Mouse (Mus musculus) limb, embryonic 14.5 days (tissue): ENCODE results near the gene Cacna1f. TPM values are rescaled to one million over a fixed set of nuclear protein-coding genes. Genes with fewer than 3 reads are reported as not detected.

Experiments used
- ATAC-seq: fragments of 200-750 bp; cut with Nextera tagmentation; 2 replicates; pipeline ENCODE4 v1.8.0; 2017; ENCODE audit warnings: low read depth, moderate number of reproducible peaks, moderate TSS enrichment; ENCODE audit not compliant: low FRiP score
- DNase-seq: peaks from one replicate; pipeline ENCODE4 v3.0.0-alpha.2; 2015; ENCODE audit warnings: low spot score
- H3K27ac ChIP-seq: fragments of 300-500 bp; sonication (generic); replicated peaks from 2 replicates; pipeline ENCODE4 v1.5.1; 2014; ENCODE audit warnings: low read depth, mild to moderate bottlenecking, low read length, moderate library complexity, mixed read lengths
- H3K27me3 ChIP-seq: fragments of 300-500 bp; sonication (generic); 2 replicates; pipeline ENCODE4 v1.6.1; 2014; ENCODE audit warnings: low read length, mixed read lengths; ENCODE audit not compliant: control insufficient read depth, insufficient read depth
- H3K36me3 ChIP-seq: fragments of 300-500 bp; sonication (generic); 2 replicates; pipeline ENCODE4 v1.6.1; 2014; ENCODE audit warnings: mild to moderate bottlenecking, low read length, moderate library complexity, mixed read lengths; ENCODE audit not compliant: control insufficient read depth, insufficient read depth
- H3K4me1 ChIP-seq: fragments of 300-500 bp; sonication (generic); 2 replicates; pipeline ENCODE4 v1.6.1; 2014; ENCODE audit warnings: antibody characterized with exemption, low read length, mixed read lengths; ENCODE audit not compliant: control insufficient read depth, insufficient read depth
- H3K4me2 ChIP-seq: fragments of 300-500 bp; sonication (generic); replicated peaks from 2 replicates; pipeline ENCODE4 v1.6.1; 2014; ENCODE audit warnings: low read depth, mild to moderate bottlenecking, low read length, moderate library complexity; ENCODE audit not compliant: severe bottlenecking
- H3K4me3 ChIP-seq: fragments of 300-500 bp; sonication (generic); replicated peaks from 2 replicates; pipeline ENCODE4 v1.5.1; 2014; ENCODE audit warnings: low read length
- H3K9ac ChIP-seq: fragments of 300-500 bp; sonication (generic); 2 replicates; pipeline ENCODE4 v1.6.1; 2014; ENCODE audit warnings: mild to moderate bottlenecking, low read depth, low read length, moderate library complexity; ENCODE audit not compliant: severe bottlenecking
- H3K9me3 ChIP-seq: fragments of 300-500 bp; sonication (generic); 2 replicates; pipeline ENCODE4 v1.6.1; 2016; ENCODE audit warnings: low read length; ENCODE audit not compliant: control insufficient read depth
- POLR2A ChIP-seq: fragments of 200-500 bp; IDR thresholded peaks from 2 replicates; pipeline ENCODE4 v1.8.0; 2012; ENCODE audit warnings: inconsistent platforms, mild to moderate bottlenecking, moderate library complexity, borderline replicate concordance; ENCODE audit not compliant: insufficient read depth, insufficient read length; ENCODE audit errors: extremely low read depth
- WGBS: fragments of 180-500 bp; shearing (Covaris S2); extraction: QIAGEN DNeasy Blood & Tissue Kit; methylation state at CpG from one replicate; pipeline ENCODE4 v1.1.7; 2014; 5-methylcytosine and 5-hydroxymethylcytosine counted together
- polyA plus RNA-seq, 2 experiments: library from polyadenylated mRNA; depleted of rRNA in 1 of 2; stranded (reverse) in 1 of 2; unstranded in 1 of 2; fragments of >200 nt; fragmentation: Nextera tagmentation in 1 of 2; extraction: Ambion mirVana in 1 of 2; gene quantifications; 2 replicates each; pipeline versions ENCODE4 v1.2.1 to v1.2.3; 2012 to 2014

Cacna1f gene
- polyA plus RNA-seq, 2 experiments, result 0.04 TPM

DNA sequence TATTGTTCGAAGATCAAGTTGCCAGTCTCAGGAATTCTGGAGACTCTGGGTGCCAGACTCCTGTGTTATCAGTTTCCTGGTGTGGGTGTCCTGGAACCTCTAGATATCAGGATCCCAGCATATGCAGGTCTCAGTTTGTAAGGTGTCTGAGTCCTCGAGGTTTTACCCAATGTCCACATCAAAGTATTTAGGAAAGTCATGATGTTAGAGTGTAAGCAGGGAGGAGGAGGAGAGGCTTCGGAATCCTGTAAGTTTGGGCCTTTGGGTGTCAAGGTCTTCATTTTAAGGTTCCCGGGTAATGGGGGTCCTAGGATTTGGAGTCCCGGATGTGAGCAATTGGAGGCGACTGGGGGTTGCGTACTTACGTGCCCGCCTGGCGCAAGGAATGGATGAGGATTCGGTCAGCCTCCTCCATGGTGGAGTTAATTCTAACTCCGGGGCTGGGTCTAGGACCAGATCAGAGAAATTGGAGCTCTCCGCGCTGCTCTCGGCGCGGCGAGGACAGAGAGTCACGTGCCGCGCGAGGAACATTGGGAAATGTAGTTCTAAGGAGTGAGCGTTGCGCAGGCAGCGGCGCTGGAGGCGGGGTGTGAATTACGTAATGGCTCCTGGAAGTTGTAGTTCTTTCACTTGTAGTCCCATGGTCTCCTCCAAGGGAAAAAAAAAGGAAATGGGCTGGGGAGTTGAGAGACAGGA is 1.9 kb upstream of the Cacna1f start, which contains the start of gene Ccdc22:
Ccdc22 (minus strand) TSS at position 639 of the 696 bp plus-strand sequence.
- WGBS, result 20% methylated on average over 28 of the region's 28 CpGs
- ATAC-seq (peak; percentile 94), DNase-seq (peak; percentile 92)
- Histone ChIP-seq H3K27me3 (no peaks in the 10 kb centered on the region), H3K27ac (no peak within 1 kb of the TSS), H3K9me3 (no peaks in the 10 kb centered on the region), H3K4me1 (no peaks in the 10 kb centered on the region), H3K36me3 (no peaks in the 10 kb centered on the region), H3K4me3 (peak within 1 kb of the TSS; percentile 46), H3K4me2 (peak within 1 kb of the TSS; percentile 53), H3K9ac (peak within 1 kb of the TSS; percentile 55)
- TF ChIP-seq POLR2A, result no peak

DNA sequence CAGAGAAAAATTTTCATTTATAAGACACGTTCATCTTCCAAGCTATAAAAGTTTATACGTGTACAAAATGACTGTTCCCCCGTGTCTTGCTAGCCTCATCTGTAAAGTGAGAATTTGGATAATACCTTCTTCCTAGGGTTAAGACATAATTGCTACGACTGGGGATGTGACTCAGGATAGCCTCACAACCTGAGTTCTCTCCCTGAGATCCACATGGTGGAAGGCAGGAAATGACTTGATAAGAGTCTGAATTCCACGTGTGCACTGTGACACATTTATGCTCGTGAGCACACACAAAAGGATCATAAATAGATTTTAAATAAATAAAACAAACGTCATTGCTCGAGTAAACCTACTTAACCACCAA is 1.3 kb upstream of the Cacna1f start:
- H3K4me3 ChIP-seq, result peak overlapping the region; percentile 46; the same call in 1 of the 2 replicates
- TF ChIP-seq POLR2A, result no peak
- no peaks in the 10 kb centered on the region for H3K36me3 ChIP-seq
- H3K9ac ChIP-seq, result no peak overlapping the region
- DNase-seq, result no peak
- no peaks in the 10 kb centered on the region for H3K27me3 ChIP-seq
- no peaks in the 10 kb centered on the region for H3K4me1 ChIP-seq
- H3K9me3 ChIP-seq, result no peaks in the 10 kb centered on the region
- WGBS, result 37% methylated on average over 8 of the region's 8 CpGs
- ATAC-seq, result no peak
- H3K27ac ChIP-seq, result no peak overlapping the region
- no peak overlapping the region for H3K4me2 ChIP-seq

DNA sequence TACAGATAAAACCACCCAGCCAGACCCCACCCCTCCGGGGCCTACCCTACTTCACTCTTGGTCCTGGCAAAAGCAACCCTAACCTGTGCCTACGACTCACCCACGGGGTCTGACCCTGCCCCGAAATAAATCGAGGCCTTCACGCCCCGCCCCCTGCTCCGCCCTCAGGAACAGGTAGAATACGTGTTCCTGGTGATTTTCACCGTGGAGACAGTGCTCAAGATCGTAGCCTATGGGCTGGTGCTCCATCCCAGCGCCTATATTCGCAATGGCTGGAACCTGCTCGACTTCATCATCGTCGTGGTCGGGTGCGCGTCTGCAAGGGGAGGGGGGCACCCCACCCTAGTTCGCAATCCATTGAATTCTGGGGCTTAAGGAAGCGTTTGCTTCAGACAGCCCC is 3.2 kb downstream of the Cacna1f start:
- 28% methylated on average over 20 of the region's 21 CpGs for WGBS
- H3K27ac ChIP-seq, result no peak overlapping the region
- no peak for TF ChIP-seq POLR2A
- no peaks in the 10 kb centered on the region for H3K27me3 ChIP-seq
- no peaks in the 10 kb centered on the region for H3K36me3 ChIP-seq
- no peaks in the 10 kb centered on the region for H3K4me1 ChIP-seq
- peak overlapping the region; percentile 61 for H3K4me2 ChIP-seq
- ATAC-seq, result no peak
- no peak for DNase-seq
- peak overlapping the region; percentile 38 for H3K4me3 ChIP-seq
- peak overlapping the region; percentile 41; the same call in 1 of the 2 replicates for H3K9ac ChIP-seq
- no peaks in the 10 kb centered on the region for H3K9me3 ChIP-seq

DNA sequence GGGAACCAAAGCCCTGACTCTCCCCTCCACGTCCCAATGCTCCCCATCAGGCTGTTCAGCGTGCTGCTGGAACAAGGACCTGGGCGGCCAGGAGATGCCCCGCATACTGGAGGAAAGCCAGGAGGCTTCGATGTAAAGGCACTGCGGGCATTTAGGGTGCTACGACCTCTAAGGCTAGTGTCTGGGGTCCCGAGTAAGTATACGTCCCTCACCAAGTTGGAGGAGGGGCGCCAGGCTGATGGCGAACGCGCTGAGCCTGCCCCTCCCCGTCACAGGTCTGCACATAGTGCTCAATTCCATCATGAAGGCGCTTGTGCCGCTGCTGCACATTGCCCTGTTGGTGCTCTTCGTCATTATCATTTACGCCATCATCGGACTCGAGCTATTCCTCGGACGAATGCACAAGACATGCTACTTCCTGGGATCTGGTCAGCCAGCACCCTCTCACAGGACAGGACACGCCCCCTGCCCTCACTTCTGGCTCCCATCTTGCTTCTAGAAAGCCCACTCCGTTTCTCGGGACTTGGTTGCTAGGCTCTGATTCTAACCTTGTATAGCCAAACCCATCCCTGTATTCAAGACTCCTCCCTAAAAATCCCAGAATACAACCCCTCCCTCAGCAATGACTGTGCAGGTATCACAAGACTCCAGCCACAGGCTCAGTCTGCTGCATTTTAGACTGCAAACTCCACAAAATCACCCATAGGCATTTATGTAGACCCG is 3.8 kb downstream of the Cacna1f start:
- no peaks in the 10 kb centered on the region for H3K27me3 ChIP-seq
- peak overlapping the region; percentile 38 for H3K4me3 ChIP-seq
- no peaks in the 10 kb centered on the region for H3K9me3 ChIP-seq
- no peak overlapping the region for H3K27ac ChIP-seq
- 38% methylated on average over 19 of the region's 26 CpGs for WGBS
- H3K9ac ChIP-seq, result peak overlapping the region; percentile 41
- H3K36me3 ChIP-seq, result no peaks in the 10 kb centered on the region
- TF ChIP-seq POLR2A, result no peak
- H3K4me1 ChIP-seq, result no peaks in the 10 kb centered on the region
- DNase-seq, result no peak
- ATAC-seq, result no peak
- H3K4me2 ChIP-seq, result peak overlapping the region; percentile 61

DNA sequence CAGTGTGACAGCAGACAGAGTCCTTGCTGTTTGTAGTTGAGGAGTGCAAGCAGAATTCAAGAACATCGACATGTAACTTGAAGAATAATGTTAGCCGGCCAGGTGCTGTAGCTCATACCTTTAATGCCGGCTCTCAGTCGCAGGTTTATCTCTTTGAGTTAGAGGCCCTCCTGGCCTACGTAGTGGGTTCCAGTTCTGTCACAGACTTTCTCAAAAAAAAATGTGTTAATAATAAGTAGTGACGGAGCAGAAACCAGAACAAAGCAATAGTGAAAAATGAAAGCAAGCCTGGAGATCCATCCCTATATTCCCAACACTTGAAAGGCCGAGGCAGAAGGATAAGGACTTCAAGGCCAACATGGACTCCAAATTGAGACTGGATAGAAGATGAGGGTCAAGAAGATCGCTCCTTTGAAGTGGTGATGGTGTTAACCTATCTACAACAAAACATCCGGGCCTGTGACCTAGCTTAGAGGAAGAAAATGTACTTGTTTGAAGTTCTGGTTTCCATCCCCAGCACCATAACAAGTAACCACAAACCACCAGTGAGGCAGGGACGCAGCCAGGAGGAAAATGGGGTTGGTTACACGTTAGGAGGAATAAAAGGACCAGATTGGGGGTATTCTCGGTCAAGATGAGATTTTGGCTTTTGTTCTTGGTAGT is 11.1 kb downstream of the Cacna1f start:
- Histone ChIP-seq H3K4me2 (no peak overlapping the region), H3K4me3 (no peak overlapping the region), H3K9ac (no peak overlapping the region), H3K36me3 (no peaks in the 10 kb centered on the region), H3K9me3 (no peaks in the 10 kb centered on the region), H3K4me1 (no peaks in the 10 kb centered on the region), H3K27ac (no peak overlapping the region), H3K27me3 (no peaks in the 10 kb centered on the region)
- no peak for DNase-seq
- TF ChIP-seq POLR2A, result no peak
- WGBS, result 76% methylated on average over 12 of the region's 12 CpGs
- ATAC-seq, result no peak
